Mouse (Mus musculus) embryonic fibroblast, embryonic 13.5 days (primary cell): ENCODE measurements around the gene Krt35.

ENCODE experiments used
- CTCF ChIP-seq: IDR thresholded peaks from 2 replicates; pipeline ENCODE4 v1.5.1; 2011; ENCODE audit warnings: mild to moderate bottlenecking, control low read depth, low read length, moderate library complexity, borderline replicate concordance; ENCODE audit not compliant: insufficient read depth
- POLR2A ChIP-seq: IDR thresholded peaks from 2 replicates; pipeline ENCODE4 v1.6.1; 2011; ENCODE audit warnings: low read depth, mild to moderate bottlenecking, control low read depth, low read length, moderate library complexity

GRCm38 (mm10) chr11:100046303-100046866 lies 49.7 kb downstream of the Krt35 start:
- no peak for TF ChIP-seq POLR2A
- TF ChIP-seq CTCF: no peak
